Mouse (Mus musculus): ENCODE data around the gene Parp12. TPM values are rescaled to one million over a fixed set of nuclear protein-coding genes. Genes with fewer than 3 reads are reported as not detected.

The Parp12 gene
- polyA plus RNA-seq (2015; fragmentation: Nextera tagmentation; extraction: Ambion mirVana), result 1.8 and 2.5 TPM in 2 replicates

- WGBS, result 2% methylated on average over 95 of the region's 101 CpGs
- Histone ChIP-seq H3K9me3 (ENCODE audit: control insufficient read depth, low read length) (peaks cover 4% of the 10 kb centered on the region), H3K27me3 (replicated peaks; ENCODE audit: control insufficient read depth, insufficient read depth, low read length) (peaks cover 26% of the 10 kb centered on the region), H3K36me3 (ENCODE audit: control insufficient read depth, insufficient read depth) (no peaks in the 10 kb centered on the region), H3K4me2 (ENCODE audit: low read length) (peak within 1 kb of the TSS; percentile 75), H3K4me1 (replicated peaks; ENCODE audit: control insufficient read depth, insufficient read depth, low read length) (peaks cover 4% of the 10 kb centered on the region), H3K9ac (replicated peaks; ENCODE audit: low read depth, low read length) (peak within 1 kb of the TSS; percentile 66), H3K27ac (ENCODE audit: low read length) (no peak within 1 kb of the TSS), H3K4me3 (replicated peaks; ENCODE audit: low read length) (peak within 1 kb of the TSS; percentile 74)
- peak; percentile 85 for ATAC-seq
Observed at GRCm38 (mm10) chr6:39117584-39118455, at the start of gene Parp12. Gene Parp12 (minus strand): TSS chr6:39118349.

GRCm38 (mm10) chr6:39164891-39165290 is 46.7 kb upstream of the Parp12 start:
- ATAC-seq, result no peak
- Histone ChIP-seq H3K9ac (replicated peaks; ENCODE audit: low read depth, low read length) (no peak overlapping the region), H3K27ac (ENCODE audit: low read length) (no peak overlapping the region), H3K4me3 (replicated peaks; ENCODE audit: low read length) (no peak overlapping the region), H3K9me3 (ENCODE audit: control insufficient read depth, low read length) (no peaks in the 10 kb centered on the region), H3K36me3 (ENCODE audit: control insufficient read depth, insufficient read depth) (peaks cover 7% of the 10 kb centered on the region; the same call in 1 of the 2 replicates), H3K4me1 (replicated peaks; ENCODE audit: control insufficient read depth, insufficient read depth, low read length) (no peaks in the 10 kb centered on the region), H3K27me3 (replicated peaks; ENCODE audit: control insufficient read depth, insufficient read depth, low read length) (no peaks in the 10 kb centered on the region), H3K4me2 (ENCODE audit: low read length) (no peak overlapping the region)
- 96% methylated on average over 1 of the region's 1 CpGs for whole genome bisulfite sequencing

GRCm38 (mm10) chr6:39161975-39162374 is 43.8 kb upstream of the Parp12 start:
- H3K9ac ChIP-seq (replicated peaks; ENCODE audit: low read depth, low read length), result no peak overlapping the region
- no peaks in the 10 kb centered on the region for H3K4me1 ChIP-seq (replicated peaks; ENCODE audit: control insufficient read depth, insufficient read depth, low read length)
- H3K27ac ChIP-seq (ENCODE audit: low read length), result no peak overlapping the region
- no peaks in the 10 kb centered on the region for H3K9me3 ChIP-seq (ENCODE audit: control insufficient read depth, low read length)
- no peak overlapping the region for H3K4me2 ChIP-seq (ENCODE audit: low read length)
- peaks cover 7% of the 10 kb centered on the region; the same call in 1 of the 2 replicates for H3K36me3 ChIP-seq (ENCODE audit: control insufficient read depth, insufficient read depth)
- WGBS, result 96% methylated on average over 6 of the region's 6 CpGs
- ATAC-seq, result no peak
- no peak overlapping the region for H3K4me3 ChIP-seq (replicated peaks; ENCODE audit: low read length)
- no peaks in the 10 kb centered on the region for H3K27me3 ChIP-seq (replicated peaks; ENCODE audit: control insufficient read depth, insufficient read depth, low read length)

GRCm38 (mm10) chr6:39146041-39146440 is 27.9 kb upstream of the Parp12 start:
- peaks cover 30% of the 10 kb centered on the region for H3K36me3 ChIP-seq (ENCODE audit: control insufficient read depth, insufficient read depth)
- H3K9me3 ChIP-seq (ENCODE audit: control insufficient read depth, low read length), result no peaks in the 10 kb centered on the region
- no peaks in the 10 kb centered on the region for H3K27me3 ChIP-seq (replicated peaks; ENCODE audit: control insufficient read depth, insufficient read depth, low read length)
- H3K9ac ChIP-seq (replicated peaks; ENCODE audit: low read depth, low read length), result no peak overlapping the region
- H3K4me2 ChIP-seq (ENCODE audit: low read length), result no peak overlapping the region
- no peaks in the 10 kb centered on the region for H3K4me1 ChIP-seq (replicated peaks; ENCODE audit: control insufficient read depth, insufficient read depth, low read length)
- H3K27ac ChIP-seq (ENCODE audit: low read length), result no peak overlapping the region
- 54% methylated on average over 6 of the region's 6 CpGs for WGBS
- no peak for ATAC-seq
- H3K4me3 ChIP-seq (replicated peaks; ENCODE audit: low read length), result no peak overlapping the region

GRCm38 (mm10) chr6:39132556-39132955 is 14.4 kb upstream of the Parp12 start:
- 70% methylated on average over 5 of the region's 5 CpGs for WGBS
- Histone ChIP-seq H3K9ac (replicated peaks; ENCODE audit: low read depth, low read length) (no peak overlapping the region), H3K4me1 (replicated peaks; ENCODE audit: control insufficient read depth, insufficient read depth, low read length) (no peaks in the 10 kb centered on the region), H3K36me3 (ENCODE audit: control insufficient read depth, insufficient read depth) (peaks cover 10% of the 10 kb centered on the region), H3K27me3 (replicated peaks; ENCODE audit: control insufficient read depth, insufficient read depth, low read length) (no peaks in the 10 kb centered on the region), H3K9me3 (ENCODE audit: control insufficient read depth, low read length) (0 out of 2 replicates have a peak, but pooled peaks cover under 1% of the 10 kb centered on the region), H3K27ac (ENCODE audit: low read length) (no peak overlapping the region), H3K4me3 (replicated peaks; ENCODE audit: low read length) (no peak overlapping the region), H3K4me2 (ENCODE audit: low read length) (no peak overlapping the region)
- no peak for ATAC-seq

GRCm38 (mm10) chr6:39131480-39131879 is 13.3 kb upstream of the Parp12 start:
- H3K27ac ChIP-seq (ENCODE audit: low read length), result no peak overlapping the region
- no peaks in the 10 kb centered on the region for H3K27me3 ChIP-seq (replicated peaks; ENCODE audit: control insufficient read depth, insufficient read depth, low read length)
- no peak overlapping the region for H3K4me3 ChIP-seq (replicated peaks; ENCODE audit: low read length)
- 31% methylated on average over 4 of the region's 4 CpGs for WGBS
- no peak overlapping the region for H3K9ac ChIP-seq (replicated peaks; ENCODE audit: low read depth, low read length)
- H3K36me3 ChIP-seq (ENCODE audit: control insufficient read depth, insufficient read depth), result peaks cover 10% of the 10 kb centered on the region
- 0 out of 2 replicates have a peak, but pooled peaks cover 3% of the 10 kb centered on the region for H3K9me3 ChIP-seq (ENCODE audit: control insufficient read depth, low read length)
- no peaks in the 10 kb centered on the region for H3K4me1 ChIP-seq (replicated peaks; ENCODE audit: control insufficient read depth, insufficient read depth, low read length)
- no peak overlapping the region for H3K4me2 ChIP-seq (ENCODE audit: low read length)
- no peak for ATAC-seq

GRCm38 (mm10) chr6:39124719-39125118 is 6.6 kb upstream of the Parp12 start:
- H3K9me3 ChIP-seq (ENCODE audit: control insufficient read depth, low read length), result 0 out of 2 replicates have a peak, but pooled peaks cover 3% of the 10 kb centered on the region
- no peak overlapping the region for H3K4me3 ChIP-seq (replicated peaks; ENCODE audit: low read length)
- H3K27me3 ChIP-seq (replicated peaks; ENCODE audit: control insufficient read depth, insufficient read depth, low read length), result no peaks in the 10 kb centered on the region
- H3K36me3 ChIP-seq (ENCODE audit: control insufficient read depth, insufficient read depth), result no peaks in the 10 kb centered on the region
- no peak overlapping the region for H3K9ac ChIP-seq (replicated peaks; ENCODE audit: low read depth, low read length)
- no peak overlapping the region for H3K27ac ChIP-seq (ENCODE audit: low read length)
- no peak overlapping the region for H3K4me2 ChIP-seq (ENCODE audit: low read length)
- no peaks in the 10 kb centered on the region for H3K4me1 ChIP-seq (replicated peaks; ENCODE audit: control insufficient read depth, insufficient read depth, low read length)
- ATAC-seq, result no peak

- H3K36me3 ChIP-seq (ENCODE audit: control insufficient read depth, insufficient read depth), result no peaks in the 10 kb centered on the region
- no peak overlapping the region for H3K9ac ChIP-seq (replicated peaks; ENCODE audit: low read depth, low read length)
- H3K27me3 ChIP-seq (replicated peaks; ENCODE audit: control insufficient read depth, insufficient read depth, low read length), result peaks cover 23% of the 10 kb centered on the region
- peaks cover 4% of the 10 kb centered on the region for H3K4me1 ChIP-seq (replicated peaks; ENCODE audit: control insufficient read depth, insufficient read depth, low read length)
- H3K9me3 ChIP-seq (ENCODE audit: control insufficient read depth, low read length), result peaks cover 4% of the 10 kb centered on the region
- H3K4me2 ChIP-seq (ENCODE audit: low read length), result no peak overlapping the region
- H3K4me3 ChIP-seq (replicated peaks; ENCODE audit: low read length), result no peak overlapping the region
- 66% methylated on average over 3 of the region's 3 CpGs for WGBS
- no peak overlapping the region for H3K27ac ChIP-seq (ENCODE audit: low read length)
- ATAC-seq, result no peak
Observed at GRCm38 (mm10) chr6:39120685-39121084, 2.5 kb upstream of the Parp12 start.

GRCm38 (mm10) chr6:39118456-39118881 is 320 bp upstream of the Parp12 start:
- peak overlapping the region; percentile 75 for H3K4me2 ChIP-seq (ENCODE audit: low read length)
- peak overlapping the region; percentile 74 for H3K4me3 ChIP-seq (replicated peaks; ENCODE audit: low read length)
- 0 out of 2 replicates have a peak, but pooled peaks have one; percentile 14 for ATAC-seq
- WGBS, result 11% methylated on average over 49 of the region's 49 CpGs
- H3K9ac ChIP-seq (replicated peaks; ENCODE audit: low read depth, low read length), result peak overlapping the region; percentile 66
- H3K27ac ChIP-seq (ENCODE audit: low read length), result no peak overlapping the region
- peaks cover 4% of the 10 kb centered on the region for H3K4me1 ChIP-seq (replicated peaks; ENCODE audit: control insufficient read depth, insufficient read depth, low read length)
- H3K9me3 ChIP-seq (ENCODE audit: control insufficient read depth, low read length), result peaks cover 4% of the 10 kb centered on the region
- H3K27me3 ChIP-seq (replicated peaks; ENCODE audit: control insufficient read depth, insufficient read depth, low read length), result peaks cover 26% of the 10 kb centered on the region
- no peaks in the 10 kb centered on the region for H3K36me3 ChIP-seq (ENCODE audit: control insufficient read depth, insufficient read depth)

All from forebrain, embryonic 16.5 days (tissue).